Mouse (Mus musculus) mouse trophoblast stem cell (cell line): ENCODE results near the gene Mybpc2.

ENCODE experiments used
- in situ Hi-C, 2 experiments: fragments of 300-500 bp; cut with MseI, MboI; formaldehyde crosslinking; loops; 2 replicates in 1 of 2; 3 replicates in 1 of 2; pipeline ENCODE4 v1.15.1; 2025

Mybpc2 gene

DNA sequence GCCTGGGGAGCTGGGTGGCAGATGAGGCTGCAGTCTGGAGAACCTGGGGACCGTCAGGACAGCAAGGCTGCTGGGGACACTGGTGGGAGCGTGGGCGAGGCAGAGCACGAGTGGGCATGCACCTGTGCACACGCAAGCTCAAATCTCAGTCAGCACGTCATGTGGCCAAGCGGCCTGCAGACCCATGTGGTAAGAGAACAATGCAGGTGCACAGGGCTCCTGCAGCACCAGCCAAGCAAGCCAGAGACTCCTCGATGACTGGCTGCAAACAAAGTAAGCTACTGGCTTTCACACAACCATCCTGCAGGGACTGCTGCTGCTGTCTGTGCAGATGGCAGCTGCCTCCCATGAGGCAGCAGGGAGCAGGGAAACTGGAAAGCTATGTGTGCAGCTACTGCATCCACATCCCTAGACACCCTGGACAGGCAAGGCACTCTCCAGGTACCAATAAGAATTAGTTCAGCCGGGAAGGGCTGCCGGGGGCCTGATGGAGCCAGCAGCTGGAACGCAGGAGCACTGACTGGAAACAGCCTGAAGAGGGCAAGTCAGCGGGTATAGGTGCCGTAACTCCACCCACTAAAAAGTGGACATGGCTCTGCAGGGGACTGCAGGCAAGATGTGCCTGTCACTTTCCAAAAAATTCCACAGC is 37.4 kb downstream of the Mybpc2 start:
- in situ Hi-C loops = no loop called here

DNA sequence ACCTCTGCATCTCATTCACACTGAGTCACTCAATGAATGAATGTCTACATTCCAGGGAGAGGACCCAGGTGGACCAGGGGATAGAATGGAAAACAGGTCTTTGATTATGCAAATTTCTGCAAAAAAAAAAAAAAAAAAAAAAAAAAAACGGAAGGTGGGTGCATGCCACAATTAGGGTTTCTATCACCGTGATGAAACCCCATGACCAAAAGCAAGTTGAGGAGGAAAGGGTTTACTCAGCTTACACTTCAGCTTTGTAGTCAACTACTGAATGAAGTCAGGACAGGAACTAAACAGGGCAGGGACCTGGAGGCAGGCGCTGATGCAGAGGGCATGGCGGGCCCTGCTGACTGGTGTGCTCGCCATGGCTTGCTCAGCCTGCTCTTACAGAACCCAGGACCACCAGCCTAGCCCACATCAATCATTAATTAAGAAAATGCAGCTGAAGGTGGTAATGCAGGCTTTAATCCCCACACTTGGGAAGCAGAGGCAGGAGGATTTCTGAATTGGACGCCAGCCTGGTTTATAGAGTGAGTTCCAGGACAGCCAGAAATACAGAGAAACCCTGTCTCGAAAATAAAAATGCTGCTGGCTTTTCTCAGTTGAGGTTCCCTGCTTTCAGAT is 38.8 kb downstream of the Mybpc2 start:
- in situ Hi-C loops = no loop called here

DNA sequence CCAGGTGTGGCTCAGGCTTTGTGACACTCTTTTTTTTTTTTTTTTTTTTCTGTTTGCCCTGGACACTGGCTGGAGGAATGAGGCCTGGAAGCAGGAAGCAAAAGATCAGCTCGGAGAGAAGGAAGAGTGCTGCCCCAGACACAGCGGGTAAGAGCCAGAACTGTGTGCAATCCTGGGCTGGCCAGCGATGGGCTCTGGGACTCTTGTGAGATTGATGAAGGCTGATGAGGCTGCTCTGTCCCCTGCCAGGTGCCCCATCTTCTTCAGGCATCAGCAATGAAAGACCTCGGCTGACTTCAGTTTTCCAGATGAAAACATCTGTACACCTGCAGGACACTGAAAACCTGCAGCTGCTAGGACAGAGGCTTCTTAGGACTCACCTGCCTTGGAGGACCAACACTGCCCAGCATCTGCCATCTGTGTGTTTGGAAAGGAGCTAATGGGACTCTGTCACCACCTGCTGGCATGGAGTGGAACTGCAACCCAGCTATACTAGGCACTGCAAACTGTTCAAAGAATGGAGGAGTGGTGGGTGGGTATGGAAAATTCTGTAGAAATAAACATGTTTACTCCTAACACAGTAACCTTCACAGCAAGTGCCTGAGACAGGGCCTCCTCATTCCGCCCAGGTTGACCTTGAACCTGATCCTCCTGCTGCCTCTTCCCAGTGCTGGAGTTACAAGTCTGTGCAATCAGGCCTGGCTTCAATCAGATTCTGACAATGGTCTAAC is 39.5 kb downstream of the Mybpc2 start:
- in situ Hi-C loops = loop anchor here in 1 of 2 experiments (5.0 kb wide), 1 partner anchor 83 kb away; no protein-coding TSS in a partner anchor

GRCm38 (mm10) chr7:44484109-44484508 is 40.3 kb downstream of the Mybpc2 start:
- in situ Hi-C loops = loop anchor here in 1 of 2 experiments (5.0 kb wide), 1 partner anchor 82 kb away; no protein-coding TSS in a partner anchor

- in situ Hi-C loops = loop anchor here in 1 of 2 experiments (5.0 kb wide), 1 partner anchor 81 kb away; no protein-coding TSS in a partner anchor
These were observed 41.5 kb downstream of the Mybpc2 start for GRCm38 (mm10) chr7:44482836-44483435.

- in situ Hi-C loops = no loop called here
These were observed 49.3 kb downstream of the Mybpc2 start for GRCm38 (mm10) chr7:44475046-44475614.

DNA sequence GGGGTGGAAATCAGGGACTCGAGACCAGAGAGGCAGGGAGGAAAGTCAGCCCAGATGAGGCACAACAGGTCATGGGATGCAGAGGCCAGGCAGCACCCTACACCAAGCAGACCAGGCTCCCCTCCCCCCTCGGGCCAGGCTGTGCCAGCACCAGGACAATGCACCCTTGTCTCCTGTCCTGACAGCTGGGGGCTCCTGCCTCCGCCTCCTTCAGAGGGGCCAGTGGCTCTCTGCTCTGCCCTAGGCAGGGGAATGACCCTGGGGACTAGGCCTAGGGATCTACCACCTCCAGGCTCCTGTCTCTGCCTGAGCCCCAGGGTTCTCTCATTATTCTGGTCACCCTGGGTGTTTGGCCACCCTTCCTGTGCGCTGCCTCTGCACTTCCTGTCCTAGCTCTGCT is 50.0 kb downstream of the Mybpc2 start:
- in situ Hi-C loops = no loop called here

- in situ Hi-C loops = no loop called here
These were observed 51.4 kb downstream of the Mybpc2 start for GRCm38 (mm10) chr7:44472961-44473646.

- in situ Hi-C loops = no loop called here
These were observed 51.9 kb downstream of the Mybpc2 start for GRCm38 (mm10) chr7:44472558-44472885.

DNA sequence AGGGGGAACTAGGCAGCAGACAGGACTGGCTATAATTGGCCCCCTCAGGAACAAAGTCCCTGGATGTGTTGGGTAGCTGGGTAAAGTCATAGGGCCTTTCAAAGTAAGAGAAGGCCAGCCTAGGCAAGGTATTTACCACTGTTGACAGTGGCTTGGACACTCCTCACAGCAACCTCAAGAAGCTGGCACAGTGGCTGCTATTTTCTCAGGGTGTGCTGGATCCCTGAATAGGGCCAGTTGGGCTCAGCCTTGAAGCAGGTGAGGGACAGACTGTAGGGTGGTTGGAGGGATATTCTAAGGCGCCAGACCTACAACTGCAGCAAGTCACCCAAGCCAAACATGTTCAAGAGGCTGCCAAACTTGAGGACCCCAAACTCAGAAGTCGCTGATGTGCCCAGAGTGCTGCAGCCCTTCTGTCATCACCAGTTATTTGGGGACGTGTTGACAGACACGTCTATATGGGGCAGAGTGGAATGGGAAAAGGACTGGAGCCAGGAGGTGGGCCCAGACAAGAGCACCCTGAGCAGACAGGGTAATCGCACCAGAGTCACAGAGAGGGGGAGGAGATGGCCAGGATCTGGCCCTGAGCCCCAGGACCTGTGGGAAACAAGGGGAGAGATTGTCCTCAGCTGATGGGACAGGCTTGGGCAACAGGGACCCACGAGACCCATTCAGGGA is 52.4 kb downstream of the Mybpc2 start:
- in situ Hi-C loops = no loop called here

- in situ Hi-C loops = no loop called here
These were observed 53.5 kb downstream of the Mybpc2 start for GRCm38 (mm10) chr7:44470696-44471612.

DNA sequence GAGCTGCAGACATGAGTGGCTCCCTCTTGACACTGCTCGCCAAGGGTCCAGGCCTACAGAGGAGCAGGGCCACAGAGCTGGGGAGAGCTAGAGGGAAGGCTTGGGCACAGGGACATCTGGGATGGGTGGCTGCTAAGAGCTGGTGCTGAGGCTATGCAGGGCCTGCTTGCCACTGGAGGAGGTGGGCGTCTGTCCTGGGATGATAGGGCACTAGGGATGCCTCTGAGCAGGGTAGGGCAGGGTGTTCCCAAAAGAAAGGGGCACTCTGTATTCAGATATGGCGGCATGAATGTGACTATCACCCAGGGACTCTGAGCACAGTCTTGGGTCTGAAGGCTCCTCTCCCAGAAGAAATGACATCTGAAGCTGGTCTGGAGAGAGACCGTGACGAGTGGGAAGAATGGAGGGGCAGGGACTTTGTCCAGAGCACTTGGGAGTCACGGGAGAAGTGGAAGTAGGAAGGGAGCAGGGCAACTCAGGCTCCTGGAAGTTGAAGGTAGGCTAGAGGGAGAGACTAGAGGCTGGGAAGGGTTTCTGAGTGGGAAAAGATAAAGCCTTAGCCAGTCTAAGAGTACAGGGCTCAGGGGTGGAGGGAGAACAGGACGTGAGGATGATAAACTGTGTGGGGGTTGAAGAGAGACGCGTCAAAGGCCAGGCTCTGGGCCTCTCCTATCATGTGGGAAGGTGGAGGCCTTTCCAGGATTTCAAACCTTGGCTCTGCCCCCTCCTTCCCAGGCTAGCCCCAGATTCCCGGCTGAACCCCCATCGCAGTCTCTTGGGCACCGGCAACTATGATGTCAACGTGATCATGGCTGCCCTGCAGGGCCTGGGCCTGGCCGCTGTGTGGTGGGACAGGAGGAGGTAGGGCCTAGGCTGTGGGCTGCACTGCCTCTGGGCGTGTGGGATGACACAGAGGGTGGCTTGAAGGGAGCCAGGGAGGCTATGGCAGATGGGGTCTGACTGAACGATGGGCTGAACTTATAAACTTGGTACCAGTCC is 54.5 kb downstream of the Mybpc2 start:
- in situ Hi-C loops = no loop called here

GRCm38 (mm10) chr7:44468644-44469285 is 55.7 kb downstream of the Mybpc2 start:
- in situ Hi-C loops = no loop called here

DNA sequence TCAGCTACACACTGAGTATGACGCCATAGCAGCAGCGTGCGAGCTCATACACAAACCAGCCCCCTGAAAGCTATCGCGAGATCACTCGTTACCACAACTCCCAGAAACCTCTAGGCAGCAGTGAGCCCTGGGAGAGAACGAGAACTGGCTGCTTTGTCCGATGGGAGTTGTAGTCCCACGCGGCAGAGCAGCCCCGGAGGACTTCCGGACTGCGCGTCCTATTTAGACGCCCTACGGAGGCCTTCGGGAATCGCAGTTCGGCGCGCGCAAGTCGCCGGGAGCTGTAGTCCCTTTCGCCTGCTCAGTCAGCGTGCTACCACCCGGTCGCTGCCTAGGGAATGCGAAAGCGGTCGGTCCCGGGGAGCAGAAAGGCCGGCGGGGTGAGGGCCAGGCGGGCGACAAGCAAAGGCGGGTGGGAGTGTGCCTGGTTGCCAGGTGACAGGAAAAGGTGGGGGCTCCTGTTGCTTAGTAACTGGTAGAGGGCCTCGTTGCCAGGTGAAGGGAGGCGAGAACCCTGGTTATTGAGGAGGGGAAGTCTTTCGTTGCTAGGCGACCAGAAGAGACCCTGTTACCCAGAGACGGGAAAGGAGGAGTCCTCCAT is 56.5 kb downstream of the Mybpc2 start, which contains the start of gene Josd2:
Josd2 (plus strand) TSS at position 170 of the 601 bp plus-strand sequence.
- in situ Hi-C loops = no loop called here

- in situ Hi-C loops = no loop called here
These were observed 57.6 kb downstream of the Mybpc2 start for GRCm38 (mm10) chr7:44466888-44467311.

- in situ Hi-C loops = no loop called here
These were observed 58.2 kb downstream of the Mybpc2 start for GRCm38 (mm10) chr7:44466006-44466887.
